ENCODE assay signal across 12 mouse cellular contexts in genomic region chr7:68915976-68916375, GRCm38 (mm10).
"Had no signal": no experiment of that assay in that cellular context is flagged by ENCODE, and none has a peak within 500 bp of the region (broad histone marks: within the 10 kb centered on the region; RNA-seq: fewer than 3 reads in every experiment).

No protein-coding gene starts in this region.

- DNase-seq: kidney, postnatal 25 days; liver; lung, adult 2 months; lung, postnatal 36 days; retina, postnatal 1 day; right cerebral cortex, postnatal 4 days had no signal

- H3K27ac ChIP-seq: left cerebral cortex, adult 2 months; limb, embryonic 12.5 days; liver, embryonic 15.5 days; midbrain, embryonic 13.5 days; stomach, embryonic 15.5 days had no signal

- H3K4me2 ChIP-seq: limb, embryonic 12.5 days; liver, embryonic 15.5 days; midbrain, embryonic 13.5 days; stomach, embryonic 15.5 days had no signal

- H3K9me3 ChIP-seq: limb, embryonic 12.5 days; liver, embryonic 15.5 days; midbrain, embryonic 13.5 days; stomach, embryonic 15.5 days had no signal

- H3K27me3 ChIP-seq: limb, embryonic 12.5 days; liver, embryonic 15.5 days; midbrain, embryonic 13.5 days; stomach, embryonic 15.5 days had no signal

- H3K36me3 ChIP-seq: limb, embryonic 12.5 days; liver, embryonic 15.5 days; midbrain, embryonic 13.5 days; stomach, embryonic 15.5 days had no signal

- H3K4me3 ChIP-seq: left cerebral cortex, adult 2 months; limb, embryonic 12.5 days; liver, embryonic 15.5 days; midbrain, embryonic 13.5 days; stomach, embryonic 15.5 days had no signal

- H3K4me1 ChIP-seq: liver, embryonic 15.5 days; midbrain, embryonic 13.5 days; stomach, embryonic 15.5 days had no signal

- ATAC-seq: lung, postnatal 0 days; midbrain, embryonic 13.5 days had no signal

- H3K9ac ChIP-seq: limb, embryonic 12.5 days; liver, embryonic 15.5 days; midbrain, embryonic 13.5 days; stomach, embryonic 15.5 days had no signal
